Comparison of ENCODE assay signal across 13 mouse cellular contexts in the genomic region with DNA sequence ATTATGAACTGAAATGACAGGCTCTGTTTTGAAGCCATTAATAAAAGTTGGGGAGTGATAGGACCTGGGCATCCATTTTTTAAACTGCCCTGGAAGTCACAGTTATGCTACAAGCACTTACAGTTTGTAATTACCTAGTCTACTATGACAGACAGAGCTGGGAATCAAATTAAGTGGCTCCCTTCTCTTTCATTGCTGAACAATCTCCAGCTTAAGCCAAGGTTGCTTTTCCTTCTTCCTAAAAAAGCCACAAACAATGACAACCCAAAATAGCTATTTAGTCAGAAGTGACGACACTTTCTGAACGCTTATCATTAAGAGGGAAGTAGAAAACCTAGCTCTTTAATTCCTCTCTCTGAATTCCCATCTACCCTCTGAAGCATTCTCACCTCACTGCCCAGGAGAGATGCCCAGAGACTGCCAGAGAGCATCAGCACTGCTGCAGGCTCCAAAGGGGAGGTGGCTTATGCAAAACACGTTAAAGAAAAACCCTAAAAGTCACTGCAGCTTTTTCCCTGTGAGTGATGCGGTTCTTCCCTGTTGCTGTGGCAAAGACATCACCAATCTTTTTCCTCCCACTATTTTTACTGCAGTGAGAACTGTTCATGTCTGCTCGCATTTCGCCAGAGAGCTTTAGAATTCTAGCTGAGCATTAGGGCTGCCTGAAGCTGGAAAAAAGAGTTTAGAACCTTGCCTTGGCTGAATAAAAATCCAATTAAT.
DNase-seq lines count a peak whose midpoint lies in the region; TF ChIP-seq lines count a peak whose summit lies in the region.
"Had no signal": no experiment of that assay in that cellular context is flagged by ENCODE, and none has a peak within 500 bp of the region (broad histone marks: within the 10 kb centered on the region; RNA-seq: fewer than 3 reads in every experiment).

No protein-coding gene starts in this region.

- no peak for TF ChIP-seq CTCF in lung, adult 2 months (IDR thresholded peaks at IDR 0.05; ENCODE audit: insufficient read depth, low read length)

- 23% methylated on average over 6 of the region's 6 CpGs for WGBS in lung, adult 2 months

- intact Hi-C loops in heart, postnatal 25 days (cut with DNase I): no loop called here

- TF ChIP-seq POLR2A in lung, adult 2 months (IDR thresholded peaks at IDR 0.05; ENCODE audit: borderline replicate concordance, extremely low read depth, low read depth, low read length): no peak

- H3K4me1 ChIP-seq in lung, adult 2 months (ENCODE audit: control insufficient read depth, insufficient read depth, low read length): no peaks in the 10 kb centered on the region
- H3K4me1 ChIP-seq: heart, embryonic 15.5 days had no signal

- H3K4me3 ChIP-seq in lung, adult 2 months (replicated peaks; ENCODE audit: extremely low read depth, low read depth, low read length): no peak overlapping the region
- H3K4me3 ChIP-seq: heart, embryonic 15.5 days; neural tube, embryonic 13.5 days had no signal

- DNase-seq in heart, adult 11 months: peak; percentile 87
- no peak for DNase-seq in heart, postnatal 25 days (ENCODE audit: low spot score)
- peak; percentile 83 for DNase-seq in brain, adult 2 months (ENCODE audit: low read depth, low spot score)
- peak; percentile 44 for DNase-seq in layer of hippocampus, adult 9-11 months
- DNase-seq in retina, embryonic 14.5 days (ENCODE audit: low spot score): peak; percentile 61
- DNase-seq in lung, adult 2 months: no peak
- DNase-seq in liver: no peak
- DNase-seq in lung, postnatal 36 days: no peak
- DNase-seq: B cell, adult 2 months; embryo, embryonic 11 days; kidney, adult 18-20 months had no signal

Comparison
In these comparisons a context has a peak if more than half of its experiments do, and no peak if none do; other contexts are left out.
1. DNase-seq: peak in heart, adult 11 months (single experiment), brain, adult 2 months (single experiment), layer of hippocampus, adult 9-11 months (single experiment) and retina, embryonic 14.5 days (single experiment); none in heart, postnatal 25 days (single experiment), lung, adult 2 months (single experiment), liver (single experiment) and lung, postnatal 36 days (single experiment).